Mouse (Mus musculus) neural tube, embryonic 11.5 days (tissue): ENCODE measurements around the gene Reln. TPM values are rescaled to one million over a fixed set of nuclear protein-coding genes. Genes with fewer than 3 reads are reported as not detected.

ENCODE experiments used
- ATAC-seq: fragments of 200-750 bp; cut with Nextera tagmentation; 2 replicates; pipeline ENCODE4 v1.8.0; 2017; ENCODE audit warnings: moderate number of reproducible peaks, mild to moderate bottlenecking, moderate TSS enrichment, moderate library complexity; ENCODE audit not compliant: insufficient read depth, low FRiP score, low TSS enrichment
- DNase-seq: peaks from one replicate; pipeline ENCODE4 v3.0.0-alpha.2; 2015; ENCODE audit warnings: low spot score
- H3K27ac ChIP-seq: fragments of 300-500 bp; sonication (generic); 2 replicates; pipeline ENCODE4 v1.5.1; 2014; ENCODE audit warnings: low read depth, mild to moderate bottlenecking, low read length
- H3K27me3 ChIP-seq: fragments of 300-500 bp; sonication (generic); 2 replicates; pipeline ENCODE4 v1.6.1; 2014; ENCODE audit warnings: mild to moderate bottlenecking, low read length, mixed read lengths; ENCODE audit not compliant: control insufficient read depth, insufficient read depth
- H3K36me3 ChIP-seq: fragments of 300-500 bp; sonication (generic); 2 replicates; pipeline ENCODE4 v1.6.1; 2014; ENCODE audit warnings: mild to moderate bottlenecking, low read length, moderate library complexity, mixed read lengths; ENCODE audit not compliant: control insufficient read depth, insufficient read depth
- H3K4me1 ChIP-seq: fragments of 300-500 bp; sonication (generic); 2 replicates; pipeline ENCODE4 v1.6.1; 2014; ENCODE audit warnings: low read length, mixed read lengths; ENCODE audit not compliant: control insufficient read depth, insufficient read depth
- H3K4me2 ChIP-seq: fragments of 300-500 bp; sonication (generic); 2 replicates; pipeline ENCODE4 v1.6.1; 2014; ENCODE audit warnings: low read depth, mild to moderate bottlenecking, moderate library complexity
- H3K4me3 ChIP-seq: fragments of 300-500 bp; sonication (generic); 2 replicates; pipeline ENCODE4 v1.5.1; 2014; ENCODE audit warnings: low read depth, low read length
- H3K9ac ChIP-seq: fragments of 300-500 bp; sonication (generic); 2 replicates; pipeline ENCODE4 v1.6.1; 2014; ENCODE audit warnings: mild to moderate bottlenecking, low read length
- H3K9me3 ChIP-seq: fragments of 300-500 bp; sonication (generic); 2 replicates; pipeline ENCODE4 v1.6.1; 2016; ENCODE audit warnings: low read length; ENCODE audit not compliant: control insufficient read depth
- WGBS: fragments of 180-500 bp; shearing (Covaris S2); extraction: QIAGEN DNeasy Blood & Tissue Kit; methylation state at CpG from one replicate; pipeline ENCODE4 v1.1.7; 2014; 5-methylcytosine and 5-hydroxymethylcytosine counted together
- polyA plus RNA-seq: library from polyadenylated mRNA; unstranded; fragments of >200 nt; fragmentation: Nextera tagmentation; extraction: Ambion mirVana; gene quantifications from 2 replicates; pipeline ENCODE4 v1.2.1, GENCODE M21; 2014

Reln gene
- polyA plus RNA-seq, 1 experiment from 2014 or later, result 21.0 TPM

- Histone ChIP-seq H3K4me1 (no peaks in the 10 kb centered on the region), H3K36me3 (no peaks in the 10 kb centered on the region), H3K9ac (no peak overlapping the region), H3K4me3 (no peak overlapping the region), H3K27me3 (no peaks in the 10 kb centered on the region), H3K27ac (no peak overlapping the region), H3K9me3 (no peaks in the 10 kb centered on the region), H3K4me2 (no peak overlapping the region)
- ATAC-seq (no peak), DNase-seq (no peak)
These were observed 428.5 kb downstream of the Reln start for GRCm38 (mm10) chr5:21915973-21916372.

DNA sequence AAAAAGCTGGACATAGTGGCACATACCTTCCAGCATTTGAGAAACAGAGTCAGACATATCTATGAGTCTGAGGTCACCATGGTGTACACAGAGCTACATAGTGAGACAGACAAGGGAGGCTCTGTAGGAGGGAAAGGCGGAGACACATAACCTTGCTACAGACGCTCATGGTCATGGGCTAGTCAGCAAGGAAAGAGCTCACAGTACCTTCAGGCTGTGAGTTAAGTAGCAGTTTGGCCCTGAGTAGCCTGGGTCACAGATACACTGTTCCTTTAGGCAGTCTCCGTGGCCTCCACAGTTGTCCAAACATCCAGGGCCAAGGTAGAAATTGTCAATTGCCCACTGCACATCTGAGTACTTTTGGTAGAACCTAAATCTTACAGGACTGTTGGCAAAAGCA is 429.7 kb downstream of the Reln start:
- Histone ChIP-seq H3K36me3 (no peaks in the 10 kb centered on the region), H3K27ac (no peak overlapping the region), H3K4me2 (no peak overlapping the region), H3K9me3 (no peaks in the 10 kb centered on the region), H3K4me1 (no peaks in the 10 kb centered on the region), H3K9ac (no peak overlapping the region), H3K4me3 (no peak overlapping the region), H3K27me3 (no peaks in the 10 kb centered on the region)
- DNase-seq (no peak), ATAC-seq (no peak)
- 76% methylated on average over 3 of the region's 3 CpGs for WGBS

- H3K9me3 ChIP-seq, result no peaks in the 10 kb centered on the region
- no peaks in the 10 kb centered on the region for H3K36me3 ChIP-seq
- H3K4me3 ChIP-seq, result no peak overlapping the region
- H3K4me1 ChIP-seq, result no peaks in the 10 kb centered on the region
- no peaks in the 10 kb centered on the region for H3K27me3 ChIP-seq
- 89% methylated on average over 23 of the region's 23 CpGs for WGBS
- H3K9ac ChIP-seq, result no peak overlapping the region
- ATAC-seq (no peak), DNase-seq (no peak)
- no peak overlapping the region for H3K4me2 ChIP-seq
- no peak overlapping the region for H3K27ac ChIP-seq
These were observed 431.5 kb downstream of the Reln start for GRCm38 (mm10) chr5:21912835-21913530.

DNA sequence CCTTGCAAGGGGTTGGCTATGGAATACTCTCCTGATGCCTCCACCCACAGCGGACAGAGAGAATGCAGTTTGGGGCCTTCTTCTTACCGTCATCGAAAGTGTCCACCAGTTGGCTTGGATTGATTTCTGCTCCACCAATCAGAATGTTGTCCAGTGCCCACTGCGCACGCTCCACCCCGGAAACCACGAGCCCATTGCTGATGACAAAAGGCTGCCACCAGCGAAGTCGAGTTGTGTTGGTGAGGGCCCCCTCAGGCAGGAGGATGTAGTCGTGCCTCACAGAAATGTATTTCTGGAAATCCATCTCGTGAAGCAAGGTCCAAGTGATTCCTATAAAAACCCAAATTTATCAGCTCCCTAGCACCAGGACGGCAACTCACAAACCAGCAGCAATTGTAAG is 433.8 kb downstream of the Reln start:
- WGBS, result 91% methylated on average over 12 of the region's 12 CpGs

GRCm38 (mm10) chr5:21909713-21910112 is 434.8 kb downstream of the Reln start:
- 85% methylated on average over 3 of the region's 3 CpGs for WGBS
- ATAC-seq, result no peak
- H3K4me3 ChIP-seq, result no peak overlapping the region
- H3K4me2 ChIP-seq, result no peak overlapping the region
- no peak overlapping the region for H3K27ac ChIP-seq
- H3K36me3 ChIP-seq, result no peaks in the 10 kb centered on the region
- H3K9me3 ChIP-seq, result no peaks in the 10 kb centered on the region
- H3K9ac ChIP-seq, result no peak overlapping the region
- no peaks in the 10 kb centered on the region for H3K4me1 ChIP-seq
- H3K27me3 ChIP-seq, result no peaks in the 10 kb centered on the region
- no peak for DNase-seq

More for the DNA sequence above, 433.8 kb downstream of the Reln start:
- no peaks in the 10 kb centered on the region for H3K36me3 ChIP-seq
- no peak overlapping the region for H3K4me2 ChIP-seq
- H3K9ac ChIP-seq, result no peak overlapping the region
- no peak overlapping the region for H3K4me3 ChIP-seq
- DNase-seq, result no peak
- H3K4me1 ChIP-seq, result no peaks in the 10 kb centered on the region
- no peak for ATAC-seq
- no peaks in the 10 kb centered on the region for H3K27me3 ChIP-seq
- H3K27ac ChIP-seq, result no peak overlapping the region
- no peaks in the 10 kb centered on the region for H3K9me3 ChIP-seq

DNA sequence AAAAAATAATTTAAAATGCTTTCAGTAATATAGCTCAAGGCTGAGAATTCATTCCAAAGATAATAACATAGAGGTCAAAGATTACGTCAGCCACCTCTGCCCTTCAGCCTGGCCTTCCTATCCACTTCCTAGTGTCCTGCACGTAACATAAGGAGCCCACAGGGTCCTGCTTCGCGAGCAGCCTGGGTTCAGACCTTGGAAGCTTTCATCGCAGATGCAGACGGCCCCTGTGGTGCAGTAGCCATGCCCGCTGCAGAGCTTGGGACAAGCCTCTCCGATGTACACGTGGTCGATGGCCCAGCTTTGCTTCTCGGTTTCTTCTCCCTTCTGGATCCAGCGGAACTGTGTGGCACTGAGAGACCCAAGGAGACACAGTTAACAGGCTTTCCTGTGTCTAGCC is 443.1 kb downstream of the Reln start:
- no peak for DNase-seq
- no peaks in the 10 kb centered on the region for H3K36me3 ChIP-seq
- no peak for ATAC-seq
- H3K9me3 ChIP-seq, result no peaks in the 10 kb centered on the region
- H3K27ac ChIP-seq, result no peak overlapping the region
- H3K9ac ChIP-seq, result no peak overlapping the region
- H3K4me2 ChIP-seq, result no peak overlapping the region
- no peaks in the 10 kb centered on the region for H3K4me1 ChIP-seq
- H3K4me3 ChIP-seq, result no peak overlapping the region
- no peaks in the 10 kb centered on the region for H3K27me3 ChIP-seq
- 66% methylated on average over 12 of the region's 12 CpGs for WGBS

- H3K27me3 ChIP-seq, result no peaks in the 10 kb centered on the region
- H3K9ac ChIP-seq, result no peak overlapping the region
- ATAC-seq (no peak), DNase-seq (no peak)
- no peaks in the 10 kb centered on the region for H3K9me3 ChIP-seq
- no peak overlapping the region for H3K4me3 ChIP-seq
- no peak overlapping the region for H3K4me2 ChIP-seq
- H3K4me1 ChIP-seq, result no peaks in the 10 kb centered on the region
- H3K36me3 ChIP-seq, result no peaks in the 10 kb centered on the region
- WGBS, result 75% methylated on average over 6 of the region's 6 CpGs
- no peak overlapping the region for H3K27ac ChIP-seq
These were observed 443.6 kb downstream of the Reln start for GRCm38 (mm10) chr5:21900891-21901290.

- Histone ChIP-seq H3K4me1 (no peaks in the 10 kb centered on the region), H3K36me3 (no peaks in the 10 kb centered on the region), H3K27me3 (no peaks in the 10 kb centered on the region), H3K4me2 (no peak overlapping the region), H3K27ac (no peak overlapping the region), H3K9ac (no peak overlapping the region), H3K4me3 (no peak overlapping the region), H3K9me3 (no peaks in the 10 kb centered on the region)
- no peak for DNase-seq
- no peak for ATAC-seq
- WGBS, result 88% methylated on average over 6 of the region's 6 CpGs
These were observed 445.6 kb downstream of the Reln start for GRCm38 (mm10) chr5:21898875-21899274.

DNA sequence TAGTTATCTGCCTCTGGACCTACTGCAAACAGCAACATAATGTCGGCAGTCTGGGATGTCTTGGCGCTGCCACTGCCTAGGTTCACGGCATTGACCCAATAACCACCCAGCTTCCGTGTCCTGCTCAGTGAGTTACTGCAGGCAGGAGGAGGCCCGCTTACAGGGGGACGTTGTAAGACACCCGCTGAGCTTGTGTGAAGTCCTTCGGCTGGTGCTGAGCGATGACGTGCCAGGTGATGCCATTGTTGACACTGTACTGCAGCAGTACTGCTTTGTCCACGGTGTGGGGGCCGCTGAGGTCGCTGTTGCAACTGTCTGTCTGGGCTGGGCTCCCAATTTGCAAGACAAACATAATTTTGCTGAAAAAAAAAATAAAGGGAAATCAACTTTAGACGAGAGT is 447.9 kb downstream of the Reln start:
- H3K4me3 ChIP-seq, result no peak overlapping the region
- ATAC-seq (no peak), DNase-seq (no peak)
- no peaks in the 10 kb centered on the region for H3K9me3 ChIP-seq
- H3K27ac ChIP-seq, result no peak overlapping the region
- WGBS, result 65% methylated on average over 14 of the region's 14 CpGs
- no peaks in the 10 kb centered on the region for H3K4me1 ChIP-seq
- no peak overlapping the region for H3K4me2 ChIP-seq
- no peaks in the 10 kb centered on the region for H3K27me3 ChIP-seq
- H3K9ac ChIP-seq, result no peak overlapping the region
- H3K36me3 ChIP-seq, result no peaks in the 10 kb centered on the region
